Mouse (Mus musculus) myocyte (in vitro differentiated cells): ENCODE measurements around the gene Srp14. TPM values are rescaled to one million over a fixed set of nuclear protein-coding genes. Genes with fewer than 3 reads are reported as not detected.

Source experiments
- H3K27me3 ChIP-seq: one replicate; pipeline ENCODE4 v1.6.1; 2011; ENCODE audit not compliant: control insufficient read depth, insufficient read depth, insufficient read length
- H3K36me3 ChIP-seq: one replicate; pipeline ENCODE4 v1.6.1; 2011; ENCODE audit not compliant: control insufficient read depth, insufficient read depth
- H3K4me2 ChIP-seq: one replicate; pipeline ENCODE4 v1.6.1; 2011; ENCODE audit warnings: low read depth, control low read depth
- H3K4me3 ChIP-seq: one replicate; pipeline ENCODE4 v1.5.1; 2011; ENCODE audit warnings: mild to moderate bottlenecking, control low read depth, moderate library complexity
- H3K79me2 ChIP-seq: one replicate; pipeline ENCODE4 v1.6.1; 2011; ENCODE audit not compliant: control insufficient read depth, insufficient read depth
- H3ac ChIP-seq: one replicate; pipeline ENCODE4 v1.6.1; 2011; ENCODE audit not compliant: control insufficient read depth, insufficient read length
- CEBPB ChIP-seq: IDR thresholded peaks from 2 replicates; pipeline ENCODE4 v1.6.1; 2011; ENCODE audit warnings: mild to moderate bottlenecking, moderate library complexity; ENCODE audit not compliant: poor library complexity, insufficient read depth, severe bottlenecking
- E2F4 ChIP-seq: IDR thresholded peaks from one replicate; pipeline ENCODE4 v1.6.1; 2011; ENCODE audit warnings: mild to moderate bottlenecking, control low read depth, moderate library complexity; ENCODE audit not compliant: insufficient read depth
- MAX ChIP-seq: IDR thresholded peaks from one replicate; pipeline ENCODE4 v1.6.1; 2011; ENCODE audit warnings: low read depth, mild to moderate bottlenecking, control low read depth
- MYOD1 ChIP-seq, 3 experiments: IDR thresholded peaks; one replicate each; pipeline ENCODE4 v1.6.1; 2011; ENCODE audit warnings: control low read depth in 2 of 3, low read depth in 2 of 3, mild to moderate bottlenecking in 2 of 3, moderate library complexity in 1 of 3; ENCODE audit not compliant: insufficient read length in 2 of 3, control insufficient read depth in 1 of 3
- MYOG ChIP-seq, 3 experiments: IDR thresholded peaks; one replicate each; pipeline ENCODE4 v1.6.1; 2011; ENCODE audit warnings: control low read depth in 2 of 3, low read depth in 2 of 3, mild to moderate bottlenecking in 2 of 3; ENCODE audit not compliant: insufficient read length in 2 of 3, control insufficient read depth in 1 of 3, insufficient read depth in 1 of 3
- POLR2A ChIP-seq: IDR thresholded peaks from one replicate; pipeline ENCODE4 v1.6.1; 2011; ENCODE audit warnings: low read depth, mild to moderate bottlenecking, control low read depth, moderate library complexity; ENCODE audit not compliant: insufficient read length
- POLR2AphosphoS2 ChIP-seq: IDR thresholded peaks from one replicate; pipeline ENCODE4 v1.6.1; 2011; ENCODE audit warnings: low read depth, control low read depth; ENCODE audit not compliant: insufficient read length
- REST ChIP-seq: IDR thresholded peaks from one replicate; pipeline ENCODE4 v1.6.1; 2011; ENCODE audit warnings: mild to moderate bottlenecking, control low read depth, moderate library complexity; ENCODE audit not compliant: insufficient read depth, insufficient read length
- SRF ChIP-seq: IDR thresholded peaks from one replicate; pipeline ENCODE4 v1.6.1; 2011; ENCODE audit warnings: low read depth; ENCODE audit not compliant: control insufficient read depth, insufficient read length
- TCF12 ChIP-seq: IDR thresholded peaks from one replicate; pipeline ENCODE4 v1.6.1; 2011; ENCODE audit warnings: mild to moderate bottlenecking, control low read depth; ENCODE audit not compliant: poor library complexity, insufficient read depth, severe bottlenecking
- TCF3 ChIP-seq: IDR thresholded peaks from one replicate; pipeline ENCODE4 v1.6.1; 2011; ENCODE audit warnings: low read depth, control low read depth; ENCODE audit not compliant: insufficient read length
- USF1 ChIP-seq: IDR thresholded peaks from one replicate; pipeline ENCODE4 v1.6.1; 2011; ENCODE audit warnings: low read depth, mild to moderate bottlenecking, control low read depth, moderate library complexity
- polyA plus RNA-seq: library from polyadenylated mRNA; unstranded; fragments of >200 nt; fragmentation: generic; extraction: Trizol; gene quantifications from one replicate; pipeline ENCODE4 v1.2.1, GENCODE M21; 2012; ENCODE audit warnings: missing spikeins

The Srp14 gene
- polyA plus RNA-seq, 1 experiment, result 311 TPM

- Histone ChIP-seq H3K79me2 (no peaks in the 10 kb centered on the region), H3K4me2 (no peak overlapping the region), H3K4me3 (no peak overlapping the region), H3K27me3 (no peaks in the 10 kb centered on the region), H3K36me3 (no peaks in the 10 kb centered on the region), H3ac (no peak overlapping the region)
- TF ChIP-seq TCF3 (no peak), MYOD1 (IDR thresholded peaks at IDR 0.05; ENCODE audit: control insufficient read depth in 1 of 3, insufficient read length in 2 of 3, low read depth in 2 of 3) (no peak), USF1 (no peak), MAX (no peak), POLR2A (no peak), CEBPB (no peak), REST (no peak), SRF (no peak), POLR2AphosphoS2 (no peak), E2F4 (no peak), MYOG (IDR thresholded peaks at IDR 0.05; ENCODE audit: control insufficient read depth in 1 of 3, insufficient read depth in 1 of 3, insufficient read length in 2 of 3, low read depth in 2 of 3) (no peak), TCF12 (no peak)
Observed at GRCm38 (mm10) chr2:118498476-118498875, 19.0 kb upstream of the Srp14 start.

GRCm38 (mm10) chr2:118497890-118498289, 18.4 kb upstream of the Srp14 start:
- Histone ChIP-seq H3K27me3 (no peaks in the 10 kb centered on the region), H3K4me3 (no peak overlapping the region), H3K36me3 (no peaks in the 10 kb centered on the region), H3ac (no peak overlapping the region), H3K4me2 (no peak overlapping the region), H3K79me2 (no peaks in the 10 kb centered on the region)
- TF ChIP-seq MAX, result no peak
- no peak for TF ChIP-seq SRF
- TF ChIP-seq E2F4, result no peak
- TF ChIP-seq USF1, result no peak
- no peak for TF ChIP-seq CEBPB
- no peak for TF ChIP-seq REST
- TF ChIP-seq TCF3, result no peak
- TF ChIP-seq POLR2A, result no peak

- Histone ChIP-seq H3K36me3 (no peaks in the 10 kb centered on the region), H3K79me2 (no peaks in the 10 kb centered on the region), H3ac (no peak overlapping the region), H3K27me3 (no peaks in the 10 kb centered on the region), H3K4me2 (no peak overlapping the region), H3K4me3 (no peak overlapping the region)
- no peak for TF ChIP-seq SRF
- no peak for TF ChIP-seq CEBPB
- TF ChIP-seq REST, result no peak
- TF ChIP-seq TCF3, result no peak
- no peak for TF ChIP-seq MYOD1 (IDR thresholded peaks at IDR 0.05; ENCODE audit: control insufficient read depth in 1 of 3, insufficient read length in 2 of 3, low read depth in 2 of 3)
- no peak for TF ChIP-seq MYOG (IDR thresholded peaks at IDR 0.05; ENCODE audit: control insufficient read depth in 1 of 3, insufficient read depth in 1 of 3, insufficient read length in 2 of 3, low read depth in 2 of 3)
- no peak for TF ChIP-seq E2F4
- no peak for TF ChIP-seq POLR2A
- TF ChIP-seq MAX, result no peak
Observed at GRCm38 (mm10) chr2:118495024-118495423, 15.5 kb upstream of the Srp14 start.

- Histone ChIP-seq H3K36me3 (no peaks in the 10 kb centered on the region), H3K4me3 (no peak overlapping the region), H3K27me3 (no peaks in the 10 kb centered on the region), H3K79me2 (no peaks in the 10 kb centered on the region), H3K4me2 (no peak overlapping the region), H3ac (no peak overlapping the region)
- TF ChIP-seq MAX (no peak), TCF3 (peak; percentile 14), POLR2A (no peak), TCF12 (no peak), MYOG (IDR thresholded peaks at IDR 0.05; ENCODE audit: control insufficient read depth in 1 of 3, insufficient read depth in 1 of 3, insufficient read length in 2 of 3, low read depth in 2 of 3) (peak in 2 of 3 experiments; percentile 55 to 84), USF1 (no peak), E2F4 (no peak), CEBPB (no peak), POLR2AphosphoS2 (no peak), REST (no peak), SRF (no peak), MYOD1 (IDR thresholded peaks at IDR 0.05; ENCODE audit: control insufficient read depth in 1 of 3, insufficient read length in 2 of 3, low read depth in 2 of 3) (peak in 2 of 3 experiments; percentile 55 to 84)
Observed at GRCm38 (mm10) chr2:118491741-118492395, 12.4 kb upstream of the Srp14 start.

GRCm38 (mm10) chr2:118491281-118491731, 11.8 kb upstream of the Srp14 start:
- H3K79me2 ChIP-seq, result no peaks in the 10 kb centered on the region
- no peaks in the 10 kb centered on the region for H3K27me3 ChIP-seq
- no peak overlapping the region for H3ac ChIP-seq
- H3K36me3 ChIP-seq, result no peaks in the 10 kb centered on the region
- H3K4me2 ChIP-seq, result no peak overlapping the region
- TF ChIP-seq TCF3 (no peak), MYOD1 (IDR thresholded peaks at IDR 0.05; ENCODE audit: control insufficient read depth in 1 of 3, insufficient read length in 2 of 3, low read depth in 2 of 3) (peak in 2 of 3 experiments; percentile 33 to 63)
- H3K4me3 ChIP-seq, result no peak overlapping the region
